Mouse (Mus musculus) natural killer cell, adult 2 months (primary cell): Measurements from ENCODE around the gene Pla2g16.

Experiments
- DNase-seq, 2 experiments: peaks; one replicate each; pipeline ENCODE4 v3.0.0; 2022; ENCODE audit warnings: low spot score in 2 of 2

The Pla2g16 gene

DNA sequence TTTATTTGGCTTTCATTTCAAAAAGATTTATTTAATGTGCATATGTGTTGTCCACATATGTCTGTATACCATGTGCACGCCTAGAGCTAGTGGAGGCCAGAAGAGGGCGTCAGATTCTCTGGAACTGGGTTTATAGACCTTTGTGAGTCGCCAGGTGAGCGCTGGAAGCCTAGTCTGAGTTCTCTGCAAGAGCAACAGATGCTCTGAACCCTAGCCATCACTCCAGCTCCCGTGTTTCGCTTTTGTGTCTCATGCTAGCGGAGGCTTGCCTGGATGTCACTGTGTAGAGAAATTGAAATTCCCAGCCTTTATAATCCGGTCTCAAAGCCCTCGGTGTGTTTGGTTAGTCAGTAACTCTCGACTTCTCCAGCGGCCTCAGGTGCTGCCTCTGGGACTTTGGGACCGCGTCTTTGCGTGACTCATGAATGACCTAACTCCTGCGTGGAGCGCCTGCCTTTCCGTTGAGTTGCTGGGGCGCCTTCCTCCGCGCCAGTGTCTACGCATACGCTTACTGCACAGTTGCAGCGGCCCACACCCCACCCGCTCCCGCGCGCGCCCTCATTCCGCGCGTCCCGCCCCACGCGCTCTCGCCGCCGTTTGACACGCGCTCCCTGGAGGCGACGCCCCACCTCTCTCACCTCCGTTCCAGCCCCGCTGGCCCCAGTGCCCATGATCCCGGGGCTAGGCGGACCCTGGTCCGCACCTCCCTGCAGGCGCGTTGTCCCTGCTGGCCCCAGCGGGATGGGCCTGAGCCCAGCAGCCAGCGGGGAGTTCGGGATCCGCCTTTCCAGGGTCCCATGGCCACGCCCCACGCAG lies 54.9 kb downstream of the Pla2g16 start, which contains the start of gene Hrasls5:
TSS of gene Hrasls5 (plus strand) at position 600 of the 816 bp plus-strand sequence.
- DNase-seq = no peak

DNA sequence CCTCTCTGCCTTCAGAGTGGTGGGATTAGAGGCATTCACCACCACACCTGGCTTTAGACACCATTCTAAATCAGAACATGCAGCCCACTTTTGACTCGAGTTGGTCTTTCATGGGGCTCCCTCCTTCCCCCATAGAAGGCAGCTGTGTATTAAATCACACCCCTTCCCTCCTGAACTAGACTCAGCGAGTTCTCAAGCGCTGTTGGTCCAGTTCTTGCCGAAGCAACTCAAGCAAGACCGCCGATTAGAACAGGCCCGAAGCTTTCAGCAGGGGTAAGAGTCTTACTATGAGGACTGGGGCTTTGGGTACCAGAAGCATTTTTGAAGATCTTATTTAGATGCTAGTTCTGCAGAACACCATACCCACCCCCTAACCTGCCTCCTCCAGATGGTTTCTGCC lies 55.9 kb downstream of the Pla2g16 start:
- no peak for DNase-seq

DNA sequence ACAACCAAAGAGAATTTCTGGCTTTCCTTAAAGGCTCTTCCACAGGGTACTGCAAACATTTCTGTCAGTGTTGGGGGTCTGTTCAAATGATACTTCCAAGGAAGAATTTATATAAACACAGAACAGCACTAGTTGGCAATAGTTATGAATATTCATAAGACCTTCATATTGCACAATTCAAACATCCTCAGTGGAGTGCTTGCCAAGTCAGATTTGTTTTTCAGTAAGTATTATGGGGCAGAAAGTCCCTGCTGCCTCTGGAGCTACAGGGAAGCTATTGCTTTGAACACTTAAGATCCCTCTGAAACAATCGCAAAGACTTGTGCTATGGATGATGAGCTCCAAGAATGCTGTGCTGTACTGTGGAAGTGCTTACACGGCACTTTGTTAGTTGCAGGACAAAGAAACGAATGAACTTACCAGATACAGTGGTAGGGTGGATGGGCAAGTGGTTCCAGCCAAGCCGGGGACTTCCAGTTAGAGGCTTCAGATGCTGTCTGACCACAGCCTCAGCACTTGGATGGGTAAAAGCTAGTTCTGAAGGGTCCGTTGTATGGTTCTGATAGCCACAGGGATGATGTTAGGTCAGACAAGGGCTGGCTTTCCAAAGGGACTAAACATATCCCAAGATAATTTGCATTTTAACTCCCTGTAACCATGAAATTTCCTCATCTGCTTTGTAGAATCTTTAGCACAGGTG lies 59.1 kb downstream of the Pla2g16 start:
- no peak for DNase-seq

DNA sequence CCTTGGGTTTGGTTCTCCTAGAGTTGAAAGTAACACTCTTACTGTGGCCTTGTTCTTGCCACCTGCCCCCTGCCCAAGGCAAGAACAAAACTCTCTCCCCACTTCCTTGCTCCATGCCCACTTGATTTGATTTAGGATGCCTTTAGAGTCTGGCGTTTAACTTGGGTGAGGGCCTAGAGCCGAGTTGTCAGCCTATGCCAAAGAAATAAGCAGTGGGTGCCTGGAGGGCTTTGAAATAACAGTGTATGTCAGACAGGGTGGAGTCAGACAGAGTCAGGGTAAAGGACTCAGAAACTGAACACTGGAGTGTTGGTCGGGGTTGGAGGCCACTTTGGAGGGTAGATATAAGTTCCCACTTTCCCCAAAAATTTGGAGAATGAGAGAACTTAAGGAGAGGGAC lies 59.8 kb downstream of the Pla2g16 start:
- DNase-seq = no peak

DNA sequence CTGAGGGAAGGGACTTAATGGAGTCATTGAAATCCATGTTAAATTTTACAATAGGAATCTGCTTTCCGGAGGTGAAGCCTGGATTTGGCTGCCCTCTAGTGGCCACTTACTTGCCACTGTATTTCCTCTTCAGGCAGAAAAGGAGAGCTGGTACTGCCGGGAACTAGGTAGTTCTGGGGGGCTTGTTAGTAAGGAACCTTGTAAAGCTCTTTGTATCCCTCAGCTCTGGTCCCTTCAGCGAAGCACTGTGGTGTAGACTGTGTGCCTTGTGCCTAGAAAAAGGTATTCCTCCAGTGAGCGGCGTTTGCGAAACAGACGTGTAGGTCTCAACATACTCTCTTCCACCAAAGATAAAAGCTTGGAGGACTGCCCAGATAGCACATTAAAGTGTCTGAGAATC lies 60.4 kb downstream of the Pla2g16 start:
- peak; percentile 8 to 33 for DNase-seq

DNA sequence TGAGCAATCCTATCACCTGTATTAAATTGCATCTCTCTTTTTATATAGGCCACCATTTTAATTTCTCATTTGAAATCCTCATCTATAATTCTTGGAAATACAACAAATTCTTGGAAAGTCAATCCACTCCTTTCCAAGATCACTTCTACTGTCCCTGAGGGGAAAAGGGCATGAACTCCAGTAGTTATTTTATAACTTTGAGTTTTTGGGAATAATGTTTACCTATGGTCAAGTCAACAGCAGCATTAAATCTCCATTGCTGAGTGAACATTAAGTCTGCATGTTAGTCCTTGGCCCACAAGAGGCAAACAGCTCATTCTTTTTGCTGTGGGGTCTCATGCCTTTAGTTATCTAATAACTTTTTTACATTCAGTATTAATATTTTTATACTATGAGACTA lies 75.8 kb downstream of the Pla2g16 start:
- no peak for DNase-seq

DNA sequence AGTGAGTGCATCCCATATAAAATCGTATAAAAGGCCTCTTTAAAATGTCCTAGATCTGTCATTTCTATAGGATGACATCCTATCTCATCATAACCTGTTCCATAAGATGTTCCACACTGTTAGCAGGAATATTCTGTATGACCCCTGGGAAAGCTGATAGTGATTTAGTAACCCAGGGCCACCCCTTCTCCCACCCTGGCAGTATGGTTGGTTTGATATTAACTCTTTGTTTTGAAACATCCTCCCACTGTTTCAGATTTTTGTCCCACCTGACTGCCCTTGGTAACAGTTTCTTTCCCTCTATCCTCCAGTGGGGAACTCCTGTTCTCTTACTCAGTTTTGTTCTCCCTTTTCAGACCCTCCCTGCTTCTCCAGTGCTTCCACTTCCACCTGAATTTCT lies 76.5 kb downstream of the Pla2g16 start:
- no peak for DNase-seq
